Mouse (Mus musculus): ENCODE measurements around the gene Pnpla1. TPM values are rescaled to one million over a fixed set of nuclear protein-coding genes. Genes with fewer than 3 reads are reported as not detected.
"Not testable (repeated sequence)": the region's sequence is repeated elsewhere in the genome, so short reads cannot be mapped to it uniquely, and the experiment has no call there.

Pnpla1 gene
- under 1 TPM; 0.22 to 0.42 TPM for total RNA-seq (2021)

- no peak for DNase-seq
- intact Hi-C loops (cut with DNase I): no loop called here
Measured at GRCm38 (mm10) chr17:28858205-28858604, at the start of gene Pnpla1. TSS of gene Pnpla1 (plus strand) at chr17:28858411.

GRCm38 (mm10) chr17:28808714-28809113, 49.5 kb upstream of the Pnpla1 start:
- intact Hi-C loops (cut with DNase I): no loop called here
- DNase-seq: no peak

- intact Hi-C loops (cut with DNase I): no loop called here
- no peak for DNase-seq
Measured at GRCm38 (mm10) chr17:28809175-28809831, 48.9 kb upstream of the Pnpla1 start.

GRCm38 (mm10) chr17:28812345-28812744, 45.9 kb upstream of the Pnpla1 start:
- DNase-seq: no peak
- intact Hi-C loops (cut with DNase I): no loop called here

- intact Hi-C loops (cut with DNase I): no loop called here
- no peak for DNase-seq
Measured at GRCm38 (mm10) chr17:28814529-28815097, 43.6 kb upstream of the Pnpla1 start.

- DNase-seq: no peak
- intact Hi-C loops (cut with DNase I): no loop called here
Measured at GRCm38 (mm10) chr17:28815384-28816004, 42.7 kb upstream of the Pnpla1 start.

- DNase-seq; intact Hi-C loops (cut with DNase I): not testable (repeated sequence)
Measured at GRCm38 (mm10) chr17:28816326-28816725, 41.9 kb upstream of the Pnpla1 start.

- DNase-seq: no peak
- intact Hi-C loops (cut with DNase I): no loop called here
Measured at GRCm38 (mm10) chr17:28816875-28817811, 41.1 kb upstream of the Pnpla1 start.

GRCm38 (mm10) chr17:28820189-28820588, 38.0 kb upstream of the Pnpla1 start:
- intact Hi-C loops (cut with DNase I): no loop called here
- no peak for DNase-seq

GRCm38 (mm10) chr17:28823004-28823745, 35.0 kb upstream of the Pnpla1 start:
- intact Hi-C loops (cut with DNase I): no loop called here
- peak; percentile 57 for DNase-seq

GRCm38 (mm10) chr17:28823749-28824148, 34.5 kb upstream of the Pnpla1 start:
- no peak for DNase-seq
- intact Hi-C loops (cut with DNase I): no loop called here

- no peak for DNase-seq
- intact Hi-C loops (cut with DNase I): no loop called here
Measured at GRCm38 (mm10) chr17:28824896-28825295, 33.3 kb upstream of the Pnpla1 start.

GRCm38 (mm10) chr17:28825359-28826041, 32.7 kb upstream of the Pnpla1 start:
- intact Hi-C loops (cut with DNase I): no loop called here
- DNase-seq: no peak

- intact Hi-C loops (cut with DNase I): no loop called here
- no peak for DNase-seq
Measured at GRCm38 (mm10) chr17:28827665-28828231, 30.5 kb upstream of the Pnpla1 start.

GRCm38 (mm10) chr17:28829120-28829519, 29.1 kb upstream of the Pnpla1 start:
- intact Hi-C loops (cut with DNase I): no loop called here
- no peak for DNase-seq

GRCm38 (mm10) chr17:28831065-28831464, 27.1 kb upstream of the Pnpla1 start:
- DNase-seq: no peak
- intact Hi-C loops (cut with DNase I): no loop called here

- intact Hi-C loops (cut with DNase I): no loop called here
- no peak for DNase-seq
Measured at GRCm38 (mm10) chr17:28832040-28832439, 26.2 kb upstream of the Pnpla1 start.

GRCm38 (mm10) chr17:28832875-28833274, 25.3 kb upstream of the Pnpla1 start:
- no peak for DNase-seq
- intact Hi-C loops (cut with DNase I): no loop called here

- intact Hi-C loops (cut with DNase I): no loop called here
- DNase-seq: no peak
Measured at GRCm38 (mm10) chr17:28834676-28835075, 23.5 kb upstream of the Pnpla1 start.

Measured in left cerebral cortex, postnatal 4 days (tissue).